Mouse (Mus musculus): Measurements from ENCODE around the gene Cnppd1.

Cnppd1 gene

GRCm38 (mm10) chr1:75142301-75143261 is at the start of gene Cnppd1, which contains the start of gene Retreg2:
TSS of gene Cnppd1 (minus strand) at chr1:75142711.
TSS of gene Retreg2 (plus strand) at chr1:75142778.
- DNase-seq = peak; percentile 96

DNA sequence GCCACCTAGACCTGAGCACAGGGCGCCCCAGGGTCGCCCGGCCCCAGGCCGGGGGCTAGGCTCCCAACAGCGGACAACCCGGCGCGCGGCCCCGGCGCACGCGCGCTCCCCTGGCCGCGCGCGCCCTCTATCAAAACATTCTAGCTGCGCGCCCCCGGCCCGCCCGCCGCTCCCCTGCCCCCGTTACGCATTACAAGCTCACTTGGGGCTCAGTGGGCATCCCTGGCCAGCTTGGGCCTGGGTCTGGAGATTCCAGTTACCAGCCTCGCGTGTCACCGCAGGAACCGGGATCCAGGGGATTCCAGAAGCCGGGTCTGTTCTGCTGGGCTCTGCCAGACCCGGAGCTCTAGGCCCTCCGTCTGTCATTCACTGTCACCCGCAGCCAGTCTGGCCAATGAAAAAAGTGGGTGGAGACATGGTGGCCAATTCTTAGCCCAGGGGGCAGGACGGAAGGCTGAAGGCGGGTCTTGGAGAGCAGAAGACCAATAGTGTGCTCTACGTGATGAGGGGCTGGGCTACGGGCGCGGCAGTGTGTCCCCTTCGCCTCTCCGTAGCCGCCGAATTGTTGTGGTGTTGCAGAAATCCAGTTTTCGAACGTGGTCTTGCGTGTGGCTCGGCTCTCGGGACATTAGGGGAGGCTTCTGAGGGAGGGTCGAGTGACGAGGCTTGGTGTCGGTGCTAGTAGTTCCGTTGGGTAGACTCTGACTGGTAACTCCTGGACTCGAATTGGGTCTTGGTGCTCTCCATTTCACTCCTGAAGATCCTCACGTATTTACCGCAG is 49.3 kb upstream of the Cnppd1 start, which contains the start of the genes Ankzf1 and Atg9a:
Gene Ankzf1, plus strand, starts transcription at position 530 of the 781 bp plus-strand sequence.
Gene Atg9a, minus strand, starts transcription at position 575 of the 781 bp plus-strand sequence.
- peak; percentile 99 for DNase-seq

DNA sequence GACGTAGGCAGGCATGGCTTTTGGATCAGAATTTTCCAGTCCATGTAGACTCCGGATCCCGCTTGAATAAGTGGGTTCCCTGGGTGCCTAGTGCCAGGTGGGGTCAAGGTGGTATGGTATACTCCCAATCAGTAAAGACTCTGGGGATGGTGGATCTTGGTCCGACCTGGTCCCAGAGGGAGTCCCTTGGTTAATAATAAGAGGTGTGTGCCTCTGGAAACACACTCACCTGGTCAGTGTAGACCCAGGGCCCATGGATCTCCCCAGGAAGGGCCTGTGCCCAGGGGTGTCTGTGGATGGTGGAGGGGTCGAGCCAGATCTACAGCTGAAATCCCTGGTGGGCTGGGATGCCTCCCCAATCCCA is 48.7 kb upstream of the Cnppd1 start:
- no peak for DNase-seq

GRCm38 (mm10) chr1:75190577-75190976 is 48.1 kb upstream of the Cnppd1 start:
- DNase-seq = no peak

- DNase-seq = no peak
These were observed 45.5 kb upstream of the Cnppd1 start for GRCm38 (mm10) chr1:75187914-75188483.

DNA sequence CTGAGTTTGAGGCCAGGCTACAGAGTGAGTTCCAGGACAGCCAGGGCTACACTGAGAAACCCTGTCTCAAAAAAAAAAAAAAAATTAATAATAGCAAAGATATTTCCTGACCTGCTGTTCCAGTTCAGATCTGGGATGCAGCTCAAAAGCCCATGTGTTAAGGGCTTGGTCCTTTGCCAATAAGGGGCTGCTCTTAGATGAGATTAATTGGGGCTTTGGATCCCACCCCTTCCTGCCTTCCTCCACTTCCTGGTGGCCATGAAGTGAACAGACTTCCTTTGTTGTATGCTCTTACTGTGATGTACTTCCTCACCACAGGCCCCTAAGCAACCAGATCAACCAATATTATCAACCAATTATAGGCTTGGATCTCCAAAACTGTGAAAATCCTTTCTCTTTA is 44.6 kb upstream of the Cnppd1 start:
- DNase-seq = no peak

DNA sequence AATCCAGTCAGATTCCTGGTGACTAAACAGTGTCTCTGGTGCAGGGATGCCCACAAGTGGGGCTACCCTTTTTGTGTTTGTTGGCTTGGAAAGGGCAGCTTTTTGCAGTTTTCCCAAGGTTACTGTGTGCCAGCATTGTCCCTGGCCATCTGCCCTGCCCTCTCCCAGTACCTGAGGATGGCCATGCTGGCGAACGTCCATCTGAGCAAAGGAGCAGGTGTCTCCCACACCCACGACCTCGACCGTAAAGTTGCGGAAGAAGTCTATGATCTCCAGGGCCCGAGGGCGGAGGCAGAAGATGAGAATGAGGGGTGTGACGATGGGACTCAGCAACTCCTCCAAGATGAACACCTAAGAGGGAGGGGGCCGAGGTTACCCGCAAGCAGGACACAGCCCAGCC is 43.0 kb upstream of the Cnppd1 start:
- peak; percentile 51 for DNase-seq

DNA sequence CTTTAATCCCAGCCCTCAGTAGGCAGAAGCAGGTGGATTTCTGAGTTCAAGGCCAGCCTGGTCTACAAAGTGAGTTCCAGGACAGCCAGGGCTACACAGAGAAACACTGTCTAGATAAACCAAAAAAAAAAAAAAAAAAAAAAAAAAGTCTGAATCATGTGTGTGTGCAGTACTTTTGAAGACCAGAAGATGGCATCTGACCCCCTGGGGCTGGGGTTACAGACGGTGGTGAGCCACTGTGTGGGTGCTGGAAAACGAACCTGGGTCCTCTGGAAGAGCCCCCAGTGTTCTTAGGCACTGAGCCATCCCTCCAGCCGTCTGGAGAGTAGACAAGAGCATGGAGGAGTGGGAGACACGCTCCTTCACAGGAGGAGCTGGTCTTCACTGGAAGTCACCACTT is 39.6 kb upstream of the Cnppd1 start:
- DNase-seq = no peak

DNA sequence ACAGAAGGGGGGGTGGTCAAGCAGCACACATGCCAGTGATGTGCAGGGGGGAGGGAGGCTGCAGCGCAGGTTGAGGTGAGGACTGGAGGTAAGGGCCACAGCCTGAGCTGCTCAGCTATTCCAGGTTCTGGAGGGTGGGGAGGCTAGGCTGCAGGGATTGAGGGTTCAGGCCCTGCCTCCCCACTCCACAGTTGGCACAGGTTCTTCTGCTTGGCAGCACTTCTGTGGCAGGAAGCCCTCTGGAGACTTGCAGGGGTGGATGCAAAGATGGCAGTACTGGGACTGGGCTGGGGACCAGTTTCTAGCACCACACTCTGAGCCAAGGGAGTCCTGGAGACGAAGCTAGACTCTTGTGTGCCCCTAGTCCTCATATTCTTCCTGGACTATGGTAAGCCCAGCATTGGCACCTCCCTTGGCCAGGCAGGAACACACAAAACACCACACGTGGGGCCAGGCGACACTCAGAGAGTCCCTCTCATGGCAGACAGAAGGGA is 38.9 kb upstream of the Cnppd1 start:
- peak; percentile 52 for DNase-seq

DNA sequence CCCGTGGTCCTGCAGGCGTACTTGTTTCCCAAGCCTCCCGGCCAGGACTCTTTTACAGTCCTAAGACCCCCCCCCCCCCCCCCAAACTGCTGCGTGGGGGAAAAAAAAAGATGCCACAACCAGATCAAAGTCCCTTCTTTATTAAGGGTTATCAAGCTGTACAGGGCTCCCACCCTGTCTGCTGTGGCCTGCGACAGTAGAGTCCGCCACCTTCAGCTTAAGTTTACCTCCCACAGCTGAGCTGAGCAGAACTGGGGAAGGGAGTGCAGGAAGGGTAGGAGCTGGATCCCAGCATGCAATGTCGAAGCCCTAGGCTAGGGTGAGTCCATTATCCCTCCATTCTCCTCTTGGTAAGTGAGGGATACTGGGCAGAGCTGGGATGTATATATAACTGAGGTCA is 38.2 kb upstream of the Cnppd1 start:
- no peak for DNase-seq

GRCm38 (mm10) chr1:75180105-75180590 is 37.6 kb upstream of the Cnppd1 start, which contains the start of gene Abcb6:
TSS of gene Abcb6 (minus strand) at chr1:75180392.
- DNase-seq = peak; percentile 89

- DNase-seq = peak; percentile 75
These were observed 37.0 kb upstream of the Cnppd1 start for GRCm38 (mm10) chr1:75179334-75180104.

GRCm38 (mm10) chr1:75168472-75169464 is 26.3 kb upstream of the Cnppd1 start, which contains the start of gene Zfand2b:
TSS of gene Zfand2b (plus strand) at chr1:75168646.
- peak; percentile 96 for DNase-seq

GRCm38 (mm10) chr1:75168093-75168471 is 25.6 kb upstream of the Cnppd1 start:
- no peak for DNase-seq

DNA sequence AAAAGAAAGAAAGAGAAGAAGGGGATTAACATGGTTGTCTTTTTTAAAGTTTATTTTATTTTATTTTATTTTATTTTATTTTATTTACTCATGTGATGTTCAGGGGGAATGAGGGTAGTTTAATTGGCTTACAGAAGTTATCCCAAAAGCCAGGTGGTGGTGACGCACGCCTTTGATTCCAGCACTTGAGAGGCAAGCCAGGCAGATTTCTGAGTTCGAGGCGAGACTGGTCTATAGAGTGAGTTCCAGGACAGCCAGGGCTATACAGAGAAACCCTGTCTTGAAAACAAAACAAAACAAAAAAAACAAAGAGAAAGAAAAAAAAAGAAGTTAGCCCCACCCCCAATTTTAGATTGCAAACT is 17.7 kb upstream of the Cnppd1 start:
- no peak for DNase-seq

DNA sequence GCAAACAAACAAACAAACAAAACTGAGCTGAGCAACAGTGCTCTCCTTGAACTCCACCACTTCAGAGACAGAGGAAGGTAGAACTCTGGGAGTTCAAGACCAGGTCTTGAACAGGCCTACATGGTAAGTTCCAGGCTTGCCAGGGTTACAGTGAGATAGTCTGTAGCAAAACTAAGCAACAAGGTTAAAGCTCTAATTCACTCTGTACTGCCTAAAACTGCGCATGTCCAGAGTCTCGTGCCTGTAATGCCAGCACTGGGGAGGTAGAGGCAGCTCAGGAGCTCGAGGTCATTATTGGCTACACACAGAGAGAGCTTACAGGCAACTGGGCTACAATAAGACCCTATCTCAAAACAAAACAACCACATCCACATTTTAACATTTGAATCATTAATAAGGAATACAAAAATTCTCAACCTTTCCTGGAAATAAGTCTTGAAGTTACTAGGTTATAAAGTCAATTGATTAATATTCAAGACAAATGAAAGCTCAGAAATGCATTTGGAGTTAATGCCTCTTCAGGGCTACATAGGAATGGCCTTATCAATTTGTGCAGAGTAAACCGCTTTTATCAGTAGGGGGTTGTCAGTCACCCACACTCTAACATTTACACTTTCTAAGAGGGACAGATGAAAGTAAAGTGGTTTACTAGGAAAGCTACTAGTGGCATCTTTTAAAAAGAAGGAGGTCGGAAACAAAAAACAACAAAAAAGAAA is 17.2 kb upstream of the Cnppd1 start:
- DNase-seq = no peak

- DNase-seq = no peak
These were observed 16.5 kb upstream of the Cnppd1 start for GRCm38 (mm10) chr1:75158990-75159389.

GRCm38 (mm10) chr1:75155837-75156236 is 13.3 kb upstream of the Cnppd1 start:
- no peak for DNase-seq

DNA sequence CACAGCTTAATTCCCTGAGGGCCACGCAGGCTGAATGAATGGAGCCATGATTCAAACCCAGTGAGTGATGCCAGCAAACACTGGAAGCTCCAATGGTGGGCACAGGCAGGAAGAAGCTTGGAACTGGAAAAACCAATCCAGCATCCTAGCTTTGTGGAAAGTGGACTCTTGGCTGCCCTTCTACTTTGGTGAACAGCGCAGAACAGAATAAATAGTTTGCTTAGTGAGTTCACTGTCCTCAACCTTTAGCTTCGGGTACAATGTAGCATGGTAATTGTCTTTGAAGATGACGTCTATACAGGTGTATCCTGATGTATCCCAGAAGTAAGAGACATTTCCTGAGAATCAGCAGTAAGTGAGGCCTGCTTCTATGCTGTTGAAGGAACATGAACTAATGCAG is 6.2 kb upstream of the Cnppd1 start:
- DNase-seq = no peak

Measured in cerebellum, adult 11-12 months (tissue).